Mouse (Mus musculus) G1E (cell line): Measurements from ENCODE around the gene Gja6.

Experiments used
- CTCF ChIP-seq: IDR thresholded peaks from 2 replicates; pipeline ENCODE4 v1.5.1; 2012; ENCODE audit warnings: low read depth, low read length, inconsistent platforms, mixed read lengths
- GATA1 ChIP-seq: IDR thresholded peaks from 2 replicates; pipeline ENCODE4 v1.6.1; 2012; ENCODE audit warnings: borderline replicate concordance, low read length, inconsistent platforms, mixed read lengths
- POLR2AphosphoS5 ChIP-seq: IDR thresholded peaks from 2 replicates; pipeline ENCODE4 v1.6.1; 2012; ENCODE audit warnings: low read depth, low read length, inconsistent platforms; ENCODE audit not compliant: insufficient replicate concordance
- TAL1 ChIP-seq: conservative IDR thresholded peaks from 2 replicates; pipeline ENCODE4 v1.6.1; 2012; ENCODE audit warnings: low read depth, low read length, inconsistent platforms, mixed read lengths

DNA sequence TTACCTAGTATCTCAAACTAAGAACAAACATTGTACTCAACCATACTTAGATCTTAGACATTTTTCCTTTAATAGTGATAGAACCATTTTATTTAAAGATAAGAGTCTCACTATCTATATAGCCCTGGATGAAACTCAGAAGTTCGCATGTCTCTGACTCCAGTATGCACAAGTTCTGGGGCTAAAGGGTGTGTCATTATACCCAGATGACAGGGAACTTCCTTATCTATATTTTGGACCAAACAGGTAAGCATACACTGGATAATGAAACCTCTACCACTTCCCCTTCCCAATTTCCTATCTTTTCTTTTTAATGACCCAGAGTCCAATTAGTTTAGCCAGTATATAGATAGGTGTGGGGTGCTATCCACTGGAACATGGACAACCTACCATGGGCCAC is 22.0 kb upstream of the Gja6 start:
- TF ChIP-seq CTCF (no peak), TAL1 (no peak), GATA1 (no peak), POLR2AphosphoS5 (no peak)
